Mouse (Mus musculus) heart, embryonic 12.5 days (tissue): ENCODE results near the gene Tle6. TPM values are rescaled to one million over a fixed set of nuclear protein-coding genes. Genes with fewer than 3 reads are reported as not detected.
A peak's percentile ranks its signal among the peaks of the same experiment; 100 is the strongest.

Experiments used
- ATAC-seq: fragments of 200-750 bp; cut with Nextera tagmentation; 2 replicates; pipeline ENCODE4 v1.8.0; 2017; ENCODE audit warnings: moderate TSS enrichment, moderate library complexity; ENCODE audit not compliant: insufficient number of reproducible peaks, low FRiP score
- H3K27ac ChIP-seq: fragments of 300-500 bp; sonication (generic); 2 replicates; pipeline ENCODE4 v1.5.1; 2016; ENCODE audit warnings: mild to moderate bottlenecking, moderate library complexity; ENCODE audit not compliant: poor library complexity, severe bottlenecking
- H3K27me3 ChIP-seq: fragments of 300-500 bp; sonication (generic); replicated peaks from 2 replicates; pipeline ENCODE4 v1.6.1; 2016; ENCODE audit warnings: mild to moderate bottlenecking, moderate library complexity
- H3K36me3 ChIP-seq: fragments of 300-500 bp; sonication (generic); 2 replicates; pipeline ENCODE4 v1.6.1; 2016; ENCODE audit warnings: mild to moderate bottlenecking, moderate library complexity
- H3K4me1 ChIP-seq: fragments of 300-500 bp; sonication (generic); replicated peaks from 2 replicates; pipeline ENCODE4 v1.6.1; 2016; ENCODE audit warnings: mild to moderate bottlenecking
- H3K4me2 ChIP-seq: fragments of 300-500 bp; sonication (generic); 2 replicates; pipeline ENCODE4 v1.6.1; 2016; ENCODE audit warnings: mild to moderate bottlenecking, moderate library complexity
- H3K4me3 ChIP-seq: fragments of 300-500 bp; sonication (generic); 2 replicates; pipeline ENCODE4 v1.5.1; 2016; ENCODE audit warnings: mild to moderate bottlenecking
- H3K9ac ChIP-seq: fragments of 300-500 bp; sonication (generic); 2 replicates; pipeline ENCODE4 v1.6.1; 2016; ENCODE audit warnings: mild to moderate bottlenecking, moderate library complexity
- H3K9me3 ChIP-seq: fragments of 300-500 bp; sonication (generic); replicated peaks from 2 replicates; pipeline ENCODE4 v1.6.1; 2016; ENCODE audit warnings: mild to moderate bottlenecking, moderate library complexity
- WGBS: fragments of 180-500 bp; shearing (Covaris S2); methylation state at CpG from one replicate; pipeline ENCODE4 v1.1.7; 2016; 5-methylcytosine and 5-hydroxymethylcytosine counted together
- polyA plus RNA-seq: library from polyadenylated mRNA; unstranded; fragments of >200 nt; fragmentation: Nextera tagmentation; extraction: Ambion mirVana; gene quantifications from 2 replicates; pipeline ENCODE4 v1.2.1, GENCODE M21; 2016

Gene Tle6
- polyA plus RNA-seq, 1 experiment from 2014 or later, result 27.2 TPM

- WGBS, result 58% methylated on average over 7 of the region's 7 CpGs
- no peak overlapping the region for H3K27ac ChIP-seq
- H3K36me3 ChIP-seq, result peaks cover 72% of the 10 kb centered on the region
- no peak overlapping the region for H3K4me3 ChIP-seq
- no peaks in the 10 kb centered on the region for H3K4me1 ChIP-seq
- ATAC-seq, result no peak
- no peaks in the 10 kb centered on the region for H3K9me3 ChIP-seq
- H3K9ac ChIP-seq, result no peak overlapping the region
- no peak overlapping the region for H3K4me2 ChIP-seq
- peaks cover 50% of the 10 kb centered on the region for H3K27me3 ChIP-seq
Measured at GRCm38 (mm10) chr10:81588739-81589138, 12.1 kb downstream of the Tle6 start.

GRCm38 (mm10) chr10:81583347-81583746, 17.5 kb downstream of the Tle6 start:
- no peak overlapping the region for H3K4me2 ChIP-seq
- peaks cover 67% of the 10 kb centered on the region for H3K36me3 ChIP-seq
- no peak overlapping the region for H3K4me3 ChIP-seq
- WGBS, result 52% methylated on average over 6 of the region's 6 CpGs
- H3K9ac ChIP-seq, result no peak overlapping the region
- ATAC-seq, result no peak
- peaks cover 8% of the 10 kb centered on the region for H3K4me1 ChIP-seq
- H3K27me3 ChIP-seq, result peaks cover 32% of the 10 kb centered on the region
- no peaks in the 10 kb centered on the region for H3K9me3 ChIP-seq
- no peak overlapping the region for H3K27ac ChIP-seq

GRCm38 (mm10) chr10:81580441-81581070, 20.3 kb downstream of the Tle6 start:
- no peak overlapping the region for H3K4me3 ChIP-seq
- H3K27me3 ChIP-seq, result 0 out of 2 replicates have a peak, but pooled peaks cover 13% of the 10 kb centered on the region
- H3K27ac ChIP-seq, result no peak overlapping the region
- H3K9me3 ChIP-seq, result no peaks in the 10 kb centered on the region
- no peak overlapping the region for H3K9ac ChIP-seq
- H3K4me2 ChIP-seq, result no peak overlapping the region
- H3K4me1 ChIP-seq, result peaks cover 16% of the 10 kb centered on the region
- WGBS, result 41% methylated on average over 25 of the region's 25 CpGs
- ATAC-seq, result no peak
- H3K36me3 ChIP-seq, result peaks cover 46% of the 10 kb centered on the region

- Histone ChIP-seq H3K36me3 (peaks cover 40% of the 10 kb centered on the region), H3K4me1 (peaks cover 18% of the 10 kb centered on the region), H3K9me3 (no peaks in the 10 kb centered on the region), H3K27ac (no peak overlapping the region), H3K27me3 (0 out of 2 replicates have a peak, but pooled peaks cover 13% of the 10 kb centered on the region), H3K4me3 (no peak overlapping the region), H3K4me2 (no peak overlapping the region), H3K9ac (no peak overlapping the region)
- ATAC-seq, result no peak
- WGBS, result 75% methylated on average over 4 of the region's 4 CpGs
Measured at GRCm38 (mm10) chr10:81579967-81580366, 20.9 kb downstream of the Tle6 start.

- no peaks in the 10 kb centered on the region for H3K9me3 ChIP-seq
- peaks cover 9% of the 10 kb centered on the region for H3K36me3 ChIP-seq
- peak overlapping the region; percentile 89 for H3K4me2 ChIP-seq
- H3K4me3 ChIP-seq, result peak overlapping the region; percentile 62
- H3K27ac ChIP-seq, result 0 out of 2 replicates have a peak overlapping the region, but pooled peaks have one; percentile 48
- WGBS, result 1% methylated on average over 6 of the region's 6 CpGs
- H3K9ac ChIP-seq, result peak overlapping the region; percentile 86
- H3K27me3 ChIP-seq, result 0 out of 2 replicates have a peak, but pooled peaks cover 14% of the 10 kb centered on the region
- H3K4me1 ChIP-seq, result peaks cover 42% of the 10 kb centered on the region
- ATAC-seq, result no peak
Measured at GRCm38 (mm10) chr10:81575695-81576094, 25.2 kb downstream of the Tle6 start.

GRCm38 (mm10) chr10:81575208-81575631, 25.7 kb downstream of the Tle6 start:
- peak overlapping the region; percentile 48 for H3K27ac ChIP-seq
- peaks cover 7% of the 10 kb centered on the region for H3K36me3 ChIP-seq
- 0 out of 2 replicates have a peak, but pooled peaks cover 13% of the 10 kb centered on the region for H3K27me3 ChIP-seq
- H3K4me3 ChIP-seq, result peak overlapping the region; percentile 62
- H3K9ac ChIP-seq, result peak overlapping the region; percentile 86
- no peaks in the 10 kb centered on the region for H3K9me3 ChIP-seq
- ATAC-seq, result peak; percentile 22; the same call in 1 of the 2 replicates
- peak overlapping the region; percentile 89 for H3K4me2 ChIP-seq
- under 1% methylated on average over 30 of the region's 30 CpGs for WGBS
- peaks cover 42% of the 10 kb centered on the region for H3K4me1 ChIP-seq

GRCm38 (mm10) chr10:81574081-81575056, 26.5 kb downstream of the Tle6 start, which contains the start of gene Tle2:
Tle2 (plus strand) TSS chr10:81574561.
- Histone ChIP-seq H3K4me3 (peak within 1 kb of the TSS; percentile 62), H3K9ac (peak within 1 kb of the TSS; percentile 86), H3K27ac (peak within 1 kb of the TSS; percentile 48), H3K27me3 (0 out of 2 replicates have a peak, but pooled peaks cover 6% of the 10 kb centered on the region), H3K36me3 (peaks cover 7% of the 10 kb centered on the region), H3K4me2 (peak within 1 kb of the TSS; percentile 89), H3K4me1 (peaks cover 48% of the 10 kb centered on the region), H3K9me3 (no peaks in the 10 kb centered on the region)
- ATAC-seq, result no peak
- WGBS, result 21% methylated on average over 10 of the region's 10 CpGs

GRCm38 (mm10) chr10:81572975-81573374, 27.9 kb downstream of the Tle6 start:
- WGBS, result 18% methylated on average over 9 of the region's 9 CpGs
- Histone ChIP-seq H3K27me3 (0 out of 2 replicates have a peak, but pooled peaks cover 6% of the 10 kb centered on the region), H3K36me3 (peaks cover 7% of the 10 kb centered on the region; the same call in 1 of the 2 replicates), H3K27ac (no peak overlapping the region), H3K4me2 (no peak overlapping the region), H3K9ac (no peak overlapping the region), H3K9me3 (no peaks in the 10 kb centered on the region), H3K4me1 (peaks cover 60% of the 10 kb centered on the region), H3K4me3 (no peak overlapping the region)
- no peak for ATAC-seq

GRCm38 (mm10) chr10:81572133-81572671, 28.7 kb downstream of the Tle6 start:
- Histone ChIP-seq H3K4me2 (peak overlapping the region; percentile 83), H3K4me3 (peak overlapping the region; percentile 25), H3K27me3 (0 out of 2 replicates have a peak, but pooled peaks cover 6% of the 10 kb centered on the region), H3K9me3 (no peaks in the 10 kb centered on the region), H3K27ac (peak overlapping the region; percentile 17; the same call in 1 of the 2 replicates), H3K4me1 (peaks cover 67% of the 10 kb centered on the region), H3K36me3 (no peaks in the 10 kb centered on the region), H3K9ac (peak overlapping the region; percentile 14; the same call in 1 of the 2 replicates)
- no peak for ATAC-seq
- 9% methylated on average over 9 of the region's 9 CpGs for WGBS

- H3K36me3 ChIP-seq, result peaks cover 6% of the 10 kb centered on the region
- ATAC-seq, result peak; percentile 89
- peaks cover 69% of the 10 kb centered on the region for H3K4me1 ChIP-seq
- under 1% methylated on average over 18 of the region's 18 CpGs for WGBS
- H3K27ac ChIP-seq, result peak overlapping the region; percentile 92
- 0 out of 2 replicates have a peak, but pooled peaks cover 6% of the 10 kb centered on the region for H3K27me3 ChIP-seq
- peak overlapping the region; percentile 83 for H3K4me2 ChIP-seq
- no peaks in the 10 kb centered on the region for H3K9me3 ChIP-seq
- H3K9ac ChIP-seq, result peak overlapping the region; percentile 54; the same call in 1 of the 2 replicates
- peak overlapping the region; percentile 48 for H3K4me3 ChIP-seq
Measured at GRCm38 (mm10) chr10:81571501-81571876, 29.4 kb downstream of the Tle6 start.
